Mouse (Mus musculus) olfactory bulb, adult 2 months (tissue): ENCODE measurements around the gene Arhgap17.

Experiments
- CTCF ChIP-seq: fragments of 200-500 bp; IDR thresholded peaks from 2 replicates; pipeline ENCODE4 v1.5.1; 2012; ENCODE audit warnings: low read depth, mild to moderate bottlenecking, low read length, moderate library complexity; ENCODE audit not compliant: insufficient read depth
- POLR2A ChIP-seq: fragments of 200-500 bp; IDR thresholded peaks from 2 replicates; pipeline ENCODE4 v1.6.1; 2012; ENCODE audit warnings: mild to moderate bottlenecking, low read depth, low read length, moderate library complexity; ENCODE audit not compliant: insufficient read depth

DNA sequence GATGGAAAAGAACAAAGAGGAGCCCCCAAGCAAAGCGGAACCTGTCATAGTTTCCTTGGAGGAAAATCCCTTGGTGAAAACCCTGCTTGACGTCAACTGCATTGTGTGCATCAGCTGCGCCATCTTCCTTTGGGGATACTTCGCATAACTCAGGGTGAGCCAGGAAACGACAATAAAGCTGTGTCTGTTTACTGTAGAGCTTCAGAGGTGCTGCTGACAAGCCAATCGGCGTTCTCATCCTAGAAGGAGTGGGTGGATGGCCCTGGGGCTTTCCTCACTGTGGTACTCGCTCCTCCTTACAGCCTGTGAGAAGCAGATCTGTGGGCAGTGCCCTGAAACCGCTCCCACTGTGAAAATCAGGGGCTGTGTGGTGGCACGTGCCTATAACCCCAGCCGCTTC is 96.7 kb downstream of the Arhgap17 start:
- no peak for TF ChIP-seq CTCF
- TF ChIP-seq POLR2A: no peak
